In the genomic region with DNA sequence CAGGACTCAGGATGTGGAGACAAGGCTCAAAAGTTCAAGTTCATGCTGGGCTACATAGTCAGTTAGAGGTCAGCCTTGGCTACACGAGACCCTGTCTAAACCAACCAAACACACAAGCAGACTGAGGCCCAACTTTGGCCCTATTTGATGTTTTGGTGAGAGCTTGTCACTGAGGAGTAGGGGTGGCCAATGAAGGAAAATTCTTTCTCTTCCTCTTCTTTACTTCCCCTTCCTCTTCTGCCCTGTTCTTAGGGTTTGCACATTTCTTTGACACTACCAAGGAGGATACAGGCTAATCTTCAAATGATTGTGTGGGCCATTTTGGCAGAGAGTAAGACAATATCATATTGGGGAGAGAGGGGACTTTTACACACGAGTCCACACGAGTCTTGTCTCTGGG, we compare ENCODE assay signal across 1 mouse cellular context.
TF ChIP-seq lines count a peak whose summit lies in the region.

No protein-coding gene starts in this region.

TF ChIP-seq in MEL, 35 proteins besides CTCF, POLR2A, EP300 and RAD21:
- TF ChIP-seq CHD2 (IDR thresholded peaks at IDR 0.05; ENCODE audit: low read length): no peak
- no peak for TF ChIP-seq BHLHE40 (IDR thresholded peaks at IDR 0.05; ENCODE audit: borderline replicate concordance, low read depth, low read length)
- TF ChIP-seq ELF1 (IDR thresholded peaks at IDR 0.05; ENCODE audit: low read depth, low read length): no peak
